Mouse (Mus musculus): ENCODE measurements at regions not wholly inside any gene's neighbourhood (a gene's known extent, or its start where the extent isn't known, plus 50 kb on each side); places are given as distances from the start of the nearest gene placed in this dataset.

- DNase-seq (ENCODE audit: low read depth) = peak; percentile 28
Measured at GRCm38 (mm10) chr8:35321270-35321865, 444.2 kb upstream of the Gm19410 start.

DNA sequence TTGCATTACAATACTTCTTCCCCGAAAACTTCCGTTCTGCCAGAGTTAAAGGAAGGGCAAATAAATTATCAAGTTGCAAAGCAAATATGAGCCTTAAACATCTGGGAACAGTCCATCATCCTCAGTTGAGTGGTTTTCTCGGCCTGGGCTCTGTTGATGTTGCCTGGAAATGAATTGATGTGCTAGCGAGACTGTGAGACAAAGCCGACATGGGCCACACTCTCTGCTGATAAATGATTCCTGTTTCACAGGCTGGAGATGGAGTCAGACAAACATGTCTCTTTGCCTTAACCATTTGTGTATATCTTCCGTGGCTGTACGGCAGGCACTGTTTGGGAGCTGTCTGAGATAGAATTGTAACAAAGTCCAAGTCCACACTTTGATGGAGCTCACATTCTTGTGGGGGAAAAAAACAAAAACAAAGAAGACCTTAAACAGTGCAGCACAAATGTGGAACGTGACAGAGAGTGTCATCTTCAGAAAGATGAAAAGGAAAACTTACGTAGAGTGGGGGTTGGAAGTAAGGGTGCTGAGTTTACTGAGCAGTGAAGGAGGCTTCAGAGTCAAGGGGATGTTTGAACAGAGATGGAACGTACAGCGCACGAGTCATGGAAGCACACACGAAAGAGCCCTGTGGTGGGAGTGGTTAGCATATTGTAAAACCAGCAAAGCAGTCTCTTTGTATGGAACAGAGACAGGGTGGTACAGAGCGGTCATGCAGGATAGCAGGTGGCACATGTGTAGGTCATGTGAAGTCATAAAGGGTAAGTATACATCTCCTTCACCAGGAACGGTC, 442.2 kb upstream of the Gm19410 start:
- no peak for DNase-seq (ENCODE audit: low read depth)

All from NIH3T3 (cell line).